Mouse (Mus musculus) midbrain, embryonic 16.5 days (tissue): ENCODE data around the gene Pip5kl1. TPM values are rescaled to one million over a fixed set of nuclear protein-coding genes. Genes with fewer than 3 reads are reported as not detected.
A peak's percentile ranks its signal among the peaks of the same experiment; 100 is the strongest.

Source experiments
- ATAC-seq: fragments of 200-750 bp; cut with Nextera tagmentation; 2 replicates; pipeline ENCODE4 v1.8.0; 2017; ENCODE audit warnings: moderate TSS enrichment
- H3K27ac ChIP-seq: fragments of 300-500 bp; sonication (generic); 2 replicates; pipeline ENCODE4 v1.5.1; 2014; ENCODE audit warnings: mild to moderate bottlenecking, low read length, mixed read lengths
- H3K27me3 ChIP-seq: fragments of 300-500 bp; sonication (generic); 2 replicates; pipeline ENCODE4 v1.6.1; 2014; ENCODE audit warnings: low read depth, low read length, mixed read lengths; ENCODE audit not compliant: control insufficient read depth, insufficient read depth
- H3K36me3 ChIP-seq: fragments of 300-500 bp; sonication (generic); 2 replicates; pipeline ENCODE4 v1.6.1; 2014; ENCODE audit warnings: mild to moderate bottlenecking, low read length, moderate library complexity, mixed read lengths; ENCODE audit not compliant: control insufficient read depth, insufficient read depth
- H3K4me1 ChIP-seq: fragments of 300-500 bp; sonication (generic); 2 replicates; pipeline ENCODE4 v1.6.1; 2014; ENCODE audit warnings: mild to moderate bottlenecking, low read length, mixed read lengths; ENCODE audit not compliant: control insufficient read depth, insufficient read depth
- H3K4me2 ChIP-seq: fragments of 300-500 bp; sonication (generic); 2 replicates; pipeline ENCODE4 v1.6.1; 2014; ENCODE audit warnings: mild to moderate bottlenecking, low read length, mixed read lengths
- H3K4me3 ChIP-seq: fragments of 300-500 bp; sonication (generic); 2 replicates; pipeline ENCODE4 v1.5.1; 2014; ENCODE audit warnings: low read depth, mild to moderate bottlenecking, low read length, moderate library complexity, mixed read lengths
- H3K9ac ChIP-seq: fragments of 300-500 bp; sonication (generic); 2 replicates; pipeline ENCODE4 v1.6.1; 2014; ENCODE audit warnings: low read depth, low read length, mixed read lengths
- H3K9me3 ChIP-seq: fragments of 300-500 bp; sonication (generic); replicated peaks from 2 replicates; pipeline ENCODE4 v1.6.1; 2014; ENCODE audit warnings: mild to moderate bottlenecking, low read length, mixed read lengths; ENCODE audit not compliant: control insufficient read depth, poor library complexity, severe bottlenecking
- WGBS: fragments of 180-500 bp; shearing (Covaris S2); extraction: QIAGEN DNeasy Blood & Tissue Kit; methylation state at CpG from one replicate; pipeline ENCODE4 v1.1.7; 2014; 5-methylcytosine and 5-hydroxymethylcytosine counted together
- polyA plus RNA-seq: library from polyadenylated mRNA; unstranded; fragments of >200 nt; fragmentation: Nextera tagmentation; extraction: Ambion mirVana; gene quantifications from 2 replicates; pipeline ENCODE4 v1.2.1, GENCODE M21; 2015

Pip5kl1 gene
- polyA plus RNA-seq, 1 experiment from 2014 or later, result 17.1 TPM

DNA sequence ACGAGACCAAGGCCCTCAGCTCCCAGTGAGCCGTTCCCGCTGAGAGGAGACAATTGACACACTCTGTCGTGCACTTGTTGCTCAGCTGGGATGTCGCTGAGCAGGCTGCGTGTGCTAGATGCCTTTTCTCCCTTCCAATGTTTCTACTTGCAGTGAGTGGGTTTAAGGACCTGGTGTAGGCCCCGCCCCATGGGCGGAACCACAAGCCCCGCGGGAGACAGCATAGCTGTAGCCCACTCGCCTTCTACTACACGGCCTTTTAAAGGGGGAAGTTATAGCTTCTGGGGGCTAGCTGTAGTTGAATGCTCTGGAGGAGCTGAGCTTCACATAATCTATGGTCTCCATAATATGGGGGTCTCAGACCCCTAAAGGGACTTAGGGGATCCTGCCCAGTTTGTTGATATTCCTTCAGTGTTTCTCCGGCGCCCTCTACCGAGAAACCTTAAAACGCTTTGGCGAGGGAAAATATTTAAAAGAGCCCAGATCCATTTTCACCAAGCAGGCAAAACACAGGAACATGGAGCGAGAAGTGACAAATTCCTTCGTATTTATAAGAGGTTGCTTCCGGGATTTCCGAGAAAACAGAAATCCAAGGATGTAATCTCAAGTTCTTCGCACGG lies 36.1 kb downstream of the Pip5kl1 start:
- peak overlapping the region; percentile 36; the same call in 1 of the 2 replicates for H3K9ac ChIP-seq
- H3K27me3 ChIP-seq, result peaks cover 3% of the 10 kb centered on the region; the same call in 1 of the 2 replicates
- no peak overlapping the region for H3K27ac ChIP-seq
- no peak for ATAC-seq
- H3K4me2 ChIP-seq, result peak overlapping the region; percentile 53
- WGBS, result 17% methylated on average over 23 of the region's 23 CpGs
- H3K4me3 ChIP-seq, result peak overlapping the region; percentile 30
- H3K4me1 ChIP-seq, result peaks cover 23% of the 10 kb centered on the region
- H3K9me3 ChIP-seq, result no peaks in the 10 kb centered on the region
- H3K36me3 ChIP-seq, result no peaks in the 10 kb centered on the region

DNA sequence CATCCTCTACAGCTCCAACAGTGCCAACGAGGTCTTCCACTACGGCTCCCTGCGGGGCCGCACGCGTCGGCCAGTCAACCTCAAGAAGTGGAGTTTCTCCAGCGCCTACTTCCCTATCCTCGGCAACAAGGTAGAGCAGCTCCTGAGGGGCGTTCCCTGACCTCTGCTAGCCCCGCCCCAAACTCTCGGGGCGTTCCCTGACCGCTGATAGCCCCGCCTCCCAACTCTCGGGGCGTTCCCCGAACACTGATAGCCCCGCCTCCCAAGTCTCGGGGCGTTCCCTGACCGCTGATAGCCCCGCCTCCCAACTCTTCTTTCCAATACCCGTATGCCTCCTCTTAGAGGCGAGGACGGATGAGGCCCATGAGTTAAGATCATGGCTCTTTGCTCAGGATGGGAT lies 37.7 kb downstream of the Pip5kl1 start:
- Histone ChIP-seq H3K9me3 (no peaks in the 10 kb centered on the region), H3K4me2 (no peak overlapping the region), H3K9ac (no peak overlapping the region), H3K4me1 (peaks cover 23% of the 10 kb centered on the region), H3K4me3 (no peak overlapping the region), H3K36me3 (no peaks in the 10 kb centered on the region), H3K27me3 (peaks cover 3% of the 10 kb centered on the region; the same call in 1 of the 2 replicates), H3K27ac (no peak overlapping the region)
- 71% methylated on average over 26 of the region's 26 CpGs for WGBS
- ATAC-seq, result no peak

- Histone ChIP-seq H3K27me3 (no peaks in the 10 kb centered on the region), H3K9me3 (0 out of 2 replicates have a peak, but pooled peaks cover 3% of the 10 kb centered on the region), H3K36me3 (peaks cover 2% of the 10 kb centered on the region; the same call in 1 of the 2 replicates), H3K4me1 (peaks cover 6% of the 10 kb centered on the region; the same call in 1 of the 2 replicates), H3K4me3 (no peak overlapping the region), H3K9ac (no peak overlapping the region), H3K27ac (no peak overlapping the region), H3K4me2 (no peak overlapping the region)
- 97% methylated on average over 1 of the region's 1 CpGs for WGBS
- ATAC-seq, result no peak
These were observed 42.5 kb downstream of the Pip5kl1 start for GRCm38 (mm10) chr2:32617109-32617508.

GRCm38 (mm10) chr2:32617601-32618000 lies 43.0 kb downstream of the Pip5kl1 start:
- no peaks in the 10 kb centered on the region for H3K27me3 ChIP-seq
- H3K9me3 ChIP-seq, result 0 out of 2 replicates have a peak, but pooled peaks cover 3% of the 10 kb centered on the region
- H3K4me1 ChIP-seq, result peaks cover 6% of the 10 kb centered on the region; the same call in 1 of the 2 replicates
- 91% methylated on average over 4 of the region's 4 CpGs for WGBS
- no peak for ATAC-seq
- no peak overlapping the region for H3K4me2 ChIP-seq
- H3K27ac ChIP-seq, result no peak overlapping the region
- H3K9ac ChIP-seq, result no peak overlapping the region
- no peak overlapping the region for H3K4me3 ChIP-seq
- H3K36me3 ChIP-seq, result peaks cover 2% of the 10 kb centered on the region; the same call in 1 of the 2 replicates

GRCm38 (mm10) chr2:32618051-32618450 lies 43.5 kb downstream of the Pip5kl1 start:
- Histone ChIP-seq H3K4me3 (no peak overlapping the region), H3K9ac (no peak overlapping the region), H3K9me3 (0 out of 2 replicates have a peak, but pooled peaks cover 3% of the 10 kb centered on the region), H3K4me1 (peaks cover 6% of the 10 kb centered on the region; the same call in 1 of the 2 replicates), H3K4me2 (no peak overlapping the region), H3K36me3 (peaks cover 2% of the 10 kb centered on the region; the same call in 1 of the 2 replicates), H3K27me3 (no peaks in the 10 kb centered on the region), H3K27ac (no peak overlapping the region)
- WGBS, result 48% methylated on average over 9 of the region's 9 CpGs
- 0 out of 2 replicates have a peak, but pooled peaks have one; percentile 37 for ATAC-seq

GRCm38 (mm10) chr2:32620682-32621516 lies 46.3 kb downstream of the Pip5kl1 start:
- 43% methylated on average over 4 of the region's 4 CpGs for WGBS
- Histone ChIP-seq H3K4me1 (peaks cover 15% of the 10 kb centered on the region), H3K27me3 (no peaks in the 10 kb centered on the region), H3K27ac (no peak overlapping the region; the same call in 1 of the 2 replicates), H3K36me3 (peaks cover 2% of the 10 kb centered on the region; the same call in 1 of the 2 replicates), H3K4me3 (no peak overlapping the region), H3K9ac (no peak overlapping the region), H3K9me3 (0 out of 2 replicates have a peak, but pooled peaks cover 3% of the 10 kb centered on the region), H3K4me2 (no peak overlapping the region)
- no peak for ATAC-seq

DNA sequence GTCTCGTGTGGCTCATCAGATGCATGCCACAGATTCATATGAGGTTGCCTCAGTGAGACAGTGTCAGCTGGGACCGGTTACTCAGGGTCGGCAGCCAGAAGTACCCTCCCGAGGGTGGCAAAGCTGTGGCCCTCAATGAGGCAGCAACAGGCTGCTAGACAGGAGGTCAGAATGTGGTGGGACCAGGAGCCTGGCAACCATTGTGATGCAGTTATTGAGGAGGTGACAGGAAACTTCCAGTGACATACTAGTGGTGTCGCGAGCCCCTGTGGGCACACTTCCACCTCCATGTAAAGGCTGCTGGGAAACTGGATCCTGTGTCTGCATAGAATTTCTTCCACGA lies 46.9 kb downstream of the Pip5kl1 start, which contains the start of gene Ak1:
TSS of gene Ak1 (plus strand) at position 242 of the 343 bp plus-strand sequence.
- H3K4me1 ChIP-seq, result peaks cover 21% of the 10 kb centered on the region
- no peak within 1 kb of the TSS for H3K9ac ChIP-seq
- no peak for ATAC-seq
- H3K9me3 ChIP-seq, result 0 out of 2 replicates have a peak, but pooled peaks cover 3% of the 10 kb centered on the region
- no peak within 1 kb of the TSS for H3K4me3 ChIP-seq
- H3K27me3 ChIP-seq, result no peaks in the 10 kb centered on the region
- peaks cover 2% of the 10 kb centered on the region; the same call in 1 of the 2 replicates for H3K36me3 ChIP-seq
- no peak within 1 kb of the TSS for H3K4me2 ChIP-seq
- no peak within 1 kb of the TSS; the same call in 1 of the 2 replicates for H3K27ac ChIP-seq
- WGBS, result 40% methylated on average over 7 of the region's 7 CpGs

- H3K36me3 ChIP-seq, result no peaks in the 10 kb centered on the region
- H3K4me1 ChIP-seq, result peaks cover 48% of the 10 kb centered on the region
- WGBS, result 78% methylated on average over 5 of the region's 5 CpGs
- no peaks in the 10 kb centered on the region for H3K9me3 ChIP-seq
- no peak overlapping the region for H3K4me2 ChIP-seq
- no peak overlapping the region for H3K27ac ChIP-seq
- H3K9ac ChIP-seq, result no peak overlapping the region
- no peak for ATAC-seq
- no peaks in the 10 kb centered on the region for H3K27me3 ChIP-seq
- no peak overlapping the region for H3K4me3 ChIP-seq
These were observed 49.6 kb downstream of the Pip5kl1 start for GRCm38 (mm10) chr2:32624111-32624748.
